Mouse (Mus musculus) lung, adult 2 months (tissue): ENCODE measurements around the gene Ddn.

Source experiments
- CTCF ChIP-seq: fragments of 200-500 bp; IDR thresholded peaks from 2 replicates; pipeline ENCODE4 v1.5.1; 2011; ENCODE audit warnings: mild to moderate bottlenecking, low read length, control low read depth; ENCODE audit not compliant: insufficient read depth
- POLR2A ChIP-seq: fragments of 200-500 bp; IDR thresholded peaks from 2 replicates; pipeline ENCODE4 v1.6.1; 2011; ENCODE audit warnings: low read depth, mild to moderate bottlenecking, control low read depth, low read length, borderline replicate concordance; ENCODE audit errors: extremely low read depth

DNA sequence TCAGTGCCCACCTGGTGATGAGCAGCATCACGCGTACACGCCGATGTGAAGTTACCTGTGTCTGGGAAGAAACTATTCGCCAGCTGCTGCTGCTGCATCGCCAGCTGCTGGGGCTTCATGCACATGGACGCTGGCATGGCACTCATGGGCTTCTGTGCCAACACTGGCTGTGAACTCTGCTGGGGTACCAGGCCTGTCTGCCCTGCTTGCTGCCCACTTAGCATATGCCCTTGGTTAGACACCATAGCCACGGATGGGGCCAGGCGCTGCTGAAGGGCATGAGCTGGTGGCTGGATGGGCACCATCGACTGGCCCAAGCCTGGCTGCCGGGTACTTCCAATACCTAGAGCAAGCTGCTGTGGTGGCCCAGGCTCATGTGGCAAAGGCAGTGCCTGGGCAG, 39.9 kb upstream of the Ddn start:
- TF ChIP-seq CTCF, result no peak
- TF ChIP-seq POLR2A, result no peak
